Mouse (Mus musculus): ENCODE measurements around the gene Adipor2. TPM values are rescaled to one million over a fixed set of nuclear protein-coding genes. Genes with fewer than 3 reads are reported as not detected.

The Adipor2 gene
- total and polyA plus RNA-seq, 2 experiments from 2014 or later, result 42.4 to 62.5 TPM

- H3K9me3 ChIP-seq (replicated peaks; ENCODE audit: control insufficient read depth, low read length), result no peaks in the 10 kb centered on the region
- DNase-seq (ENCODE audit: low spot score) (no peak), ATAC-seq (ENCODE audit: insufficient read depth, low read depth) (no peak)
- no peak overlapping the region for H3K27ac ChIP-seq (ENCODE audit: low read depth)
- TF ChIP-seq CTCF (IDR thresholded peaks at IDR 0.05; ENCODE audit: low read depth), result no peak
- no peak for TF ChIP-seq EP300 (IDR thresholded peaks at IDR 0.05; ENCODE audit: low read depth)
- 11% methylated on average over 3 of the region's 7 CpGs for WGBS
- no peak overlapping the region for H3K9ac ChIP-seq (replicated peaks; ENCODE audit: low read depth, low read length)
- H3K36me3 ChIP-seq (replicated peaks; ENCODE audit: control insufficient read depth, insufficient read depth, low read length), result no peaks in the 10 kb centered on the region
- no peak overlapping the region for H3K4me3 ChIP-seq (ENCODE audit: low read depth, low read length)
- H3K4me2 ChIP-seq (ENCODE audit: low read depth, low read length), result no peak overlapping the region
- H3K27me3 ChIP-seq (ENCODE audit: control insufficient read depth, insufficient read depth, low read length), result peaks cover 62% of the 10 kb centered on the region
- peaks cover 18% of the 10 kb centered on the region; the same call in 1 of the 2 replicates for H3K4me1 ChIP-seq (ENCODE audit: control insufficient read depth, insufficient read depth)
Measured at GRCm38 (mm10) chr6:119326541-119326940, 91.0 kb downstream of the Adipor2 start.

- Histone ChIP-seq H3K4me3 (ENCODE audit: low read depth, low read length) (no peak overlapping the region), H3K9me3 (replicated peaks; ENCODE audit: control insufficient read depth, low read length) (no peaks in the 10 kb centered on the region), H3K4me2 (ENCODE audit: low read depth, low read length) (no peak overlapping the region), H3K4me1 (ENCODE audit: control insufficient read depth, insufficient read depth) (peaks cover 18% of the 10 kb centered on the region; the same call in 1 of the 2 replicates), H3K9ac (replicated peaks; ENCODE audit: low read depth, low read length) (no peak overlapping the region), H3K27me3 (ENCODE audit: control insufficient read depth, insufficient read depth, low read length) (peaks cover 57% of the 10 kb centered on the region), H3K27ac (ENCODE audit: low read depth) (no peak overlapping the region), H3K36me3 (replicated peaks; ENCODE audit: control insufficient read depth, insufficient read depth, low read length) (no peaks in the 10 kb centered on the region)
- 62% methylated on average over 6 of the region's 6 CpGs for WGBS
- no peak for DNase-seq (ENCODE audit: low spot score)
- ATAC-seq (ENCODE audit: insufficient read depth, low read depth), result no peak
- TF ChIP-seq EP300 (IDR thresholded peaks at IDR 0.05; ENCODE audit: low read depth) (no peak), CTCF (IDR thresholded peaks at IDR 0.05; ENCODE audit: low read depth) (no peak)
Measured at GRCm38 (mm10) chr6:119325978-119326377, 91.5 kb downstream of the Adipor2 start.

GRCm38 (mm10) chr6:119324776-119325175, 92.7 kb downstream of the Adipor2 start:
- Histone ChIP-seq H3K4me3 (ENCODE audit: low read depth, low read length) (no peak overlapping the region), H3K27ac (ENCODE audit: low read depth) (no peak overlapping the region), H3K36me3 (replicated peaks; ENCODE audit: control insufficient read depth, insufficient read depth, low read length) (no peaks in the 10 kb centered on the region), H3K9me3 (replicated peaks; ENCODE audit: control insufficient read depth, low read length) (no peaks in the 10 kb centered on the region), H3K27me3 (ENCODE audit: control insufficient read depth, insufficient read depth, low read length) (peaks cover 45% of the 10 kb centered on the region), H3K4me2 (ENCODE audit: low read depth, low read length) (no peak overlapping the region), H3K4me1 (ENCODE audit: control insufficient read depth, insufficient read depth) (peaks cover 14% of the 10 kb centered on the region; the same call in 1 of the 2 replicates), H3K9ac (replicated peaks; ENCODE audit: low read depth, low read length) (no peak overlapping the region)
- no peak for ATAC-seq (ENCODE audit: insufficient read depth, low read depth)
- no peak for DNase-seq (ENCODE audit: low spot score)
- WGBS, result 55% methylated on average over 10 of the region's 10 CpGs
- no peak for TF ChIP-seq CTCF (IDR thresholded peaks at IDR 0.05; ENCODE audit: low read depth)
- no peak for TF ChIP-seq EP300 (IDR thresholded peaks at IDR 0.05; ENCODE audit: low read depth)

- Histone ChIP-seq H3K4me1 (ENCODE audit: control insufficient read depth, insufficient read depth) (no peaks in the 10 kb centered on the region), H3K36me3 (replicated peaks; ENCODE audit: control insufficient read depth, insufficient read depth, low read length) (no peaks in the 10 kb centered on the region), H3K4me3 (ENCODE audit: low read depth, low read length) (no peak overlapping the region), H3K9me3 (replicated peaks; ENCODE audit: control insufficient read depth, low read length) (no peaks in the 10 kb centered on the region), H3K9ac (replicated peaks; ENCODE audit: low read depth, low read length) (no peak overlapping the region), H3K27me3 (ENCODE audit: control insufficient read depth, insufficient read depth, low read length) (peaks cover 22% of the 10 kb centered on the region), H3K4me2 (ENCODE audit: low read depth, low read length) (no peak overlapping the region), H3K27ac (ENCODE audit: low read depth) (no peak overlapping the region)
- ATAC-seq (ENCODE audit: insufficient read depth, low read depth), result no peak
- TF ChIP-seq CTCF (IDR thresholded peaks at IDR 0.05; ENCODE audit: low read depth) (no peak), EP300 (IDR thresholded peaks at IDR 0.05; ENCODE audit: low read depth) (no peak)
- WGBS, result 78% methylated on average over 7 of the region's 7 CpGs
- no peak for DNase-seq (ENCODE audit: low spot score)
Measured at GRCm38 (mm10) chr6:119321752-119322151, 95.8 kb downstream of the Adipor2 start.

DNA sequence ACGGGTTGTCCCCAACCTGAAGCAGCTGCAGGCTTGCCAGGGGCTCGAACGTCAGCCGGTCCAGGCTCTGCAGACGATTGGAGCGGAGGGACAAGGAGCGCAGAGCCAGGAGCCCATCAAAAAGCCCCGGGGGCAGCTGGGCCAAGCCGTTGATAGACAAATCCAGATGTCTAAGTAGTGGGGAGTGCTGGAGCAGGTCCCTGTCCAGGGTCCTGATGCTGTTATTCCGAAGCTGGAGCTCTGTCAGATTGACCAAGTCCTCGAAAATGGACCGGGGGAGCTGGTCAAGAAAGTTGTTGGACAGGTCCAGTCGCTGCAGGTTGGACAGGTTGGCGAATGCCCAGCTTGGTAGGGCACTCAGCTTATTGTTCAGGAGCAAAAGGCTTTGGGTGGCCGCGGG, 97.0 kb downstream of the Adipor2 start:
- 24% methylated on average over 16 of the region's 16 CpGs for WGBS
- ATAC-seq (ENCODE audit: insufficient read depth, low read depth), result no peak

DNA sequence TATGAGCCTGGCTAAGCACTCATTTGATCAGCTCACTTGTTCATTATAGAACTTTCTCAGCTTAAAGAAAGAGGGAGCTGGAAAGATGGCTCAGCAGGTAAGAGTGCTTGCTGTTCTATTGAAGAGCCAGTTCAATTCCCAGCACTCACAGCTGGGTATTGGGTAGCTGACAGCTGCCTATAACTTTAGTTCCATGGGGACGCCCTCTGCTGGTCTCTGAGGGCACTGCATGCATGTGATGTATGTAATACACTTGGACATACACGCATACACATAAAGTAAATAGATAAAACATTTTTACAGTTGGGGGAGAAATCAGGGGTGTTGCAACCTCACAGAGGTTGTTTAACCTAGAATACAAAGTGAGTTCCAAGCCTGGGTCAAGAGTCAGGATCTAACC, 98.1 kb downstream of the Adipor2 start:
- 73% methylated on average over 2 of the region's 2 CpGs for WGBS
- ATAC-seq (ENCODE audit: insufficient read depth, low read depth), result no peak
- DNase-seq (ENCODE audit: low spot score), result no peak
- Histone ChIP-seq H3K4me3 (ENCODE audit: low read depth, low read length) (no peak overlapping the region), H3K9ac (replicated peaks; ENCODE audit: low read depth, low read length) (no peak overlapping the region), H3K4me1 (ENCODE audit: control insufficient read depth, insufficient read depth) (no peaks in the 10 kb centered on the region), H3K36me3 (replicated peaks; ENCODE audit: control insufficient read depth, insufficient read depth, low read length) (no peaks in the 10 kb centered on the region), H3K9me3 (replicated peaks; ENCODE audit: control insufficient read depth, low read length) (no peaks in the 10 kb centered on the region), H3K4me2 (ENCODE audit: low read depth, low read length) (no peak overlapping the region), H3K27ac (ENCODE audit: low read depth) (no peak overlapping the region), H3K27me3 (ENCODE audit: control insufficient read depth, insufficient read depth, low read length) (peaks cover 3% of the 10 kb centered on the region; the same call in 1 of the 2 replicates)
- no peak for TF ChIP-seq CTCF (IDR thresholded peaks at IDR 0.05; ENCODE audit: low read depth)
- TF ChIP-seq EP300 (IDR thresholded peaks at IDR 0.05; ENCODE audit: low read depth), result no peak

More for the DNA sequence above, 97.0 kb downstream of the Adipor2 start:
- no peak overlapping the region for H3K9ac ChIP-seq (replicated peaks; ENCODE audit: low read depth, low read length)
- no peak overlapping the region for H3K4me2 ChIP-seq (ENCODE audit: low read depth, low read length)
- peak; percentile 63 for DNase-seq (ENCODE audit: low spot score)
- H3K9me3 ChIP-seq (replicated peaks; ENCODE audit: control insufficient read depth, low read length), result no peaks in the 10 kb centered on the region
- H3K27ac ChIP-seq (ENCODE audit: low read depth), result no peak overlapping the region
- peaks cover 11% of the 10 kb centered on the region for H3K27me3 ChIP-seq (ENCODE audit: control insufficient read depth, insufficient read depth, low read length)
- H3K4me3 ChIP-seq (ENCODE audit: low read depth, low read length), result no peak overlapping the region
- H3K36me3 ChIP-seq (replicated peaks; ENCODE audit: control insufficient read depth, insufficient read depth, low read length), result no peaks in the 10 kb centered on the region
- H3K4me1 ChIP-seq (ENCODE audit: control insufficient read depth, insufficient read depth), result no peaks in the 10 kb centered on the region
- no peak for TF ChIP-seq CTCF (IDR thresholded peaks at IDR 0.05; ENCODE audit: low read depth)
- no peak for TF ChIP-seq EP300 (IDR thresholded peaks at IDR 0.05; ENCODE audit: low read depth)
